Mouse (Mus musculus) adrenal gland, postnatal 14 days (tissue): ENCODE measurements at regions not wholly inside any gene's neighbourhood (a gene's known extent, or its start where the extent isn't known, plus 50 kb on each side); places are given as distances from the start of the nearest gene placed in this dataset.
A peak's percentile ranks its signal among the peaks of the same experiment; 100 is the strongest.

Experiments
- DNase-seq: peaks from one replicate; pipeline ENCODE4 v3.0.0; 2021; ENCODE audit warnings: mixed read lengths

GRCm38 (mm10) chr15:17715584-17715983 is 987.0 kb downstream of the Cdh9 start:
- DNase-seq, result no peak

DNA sequence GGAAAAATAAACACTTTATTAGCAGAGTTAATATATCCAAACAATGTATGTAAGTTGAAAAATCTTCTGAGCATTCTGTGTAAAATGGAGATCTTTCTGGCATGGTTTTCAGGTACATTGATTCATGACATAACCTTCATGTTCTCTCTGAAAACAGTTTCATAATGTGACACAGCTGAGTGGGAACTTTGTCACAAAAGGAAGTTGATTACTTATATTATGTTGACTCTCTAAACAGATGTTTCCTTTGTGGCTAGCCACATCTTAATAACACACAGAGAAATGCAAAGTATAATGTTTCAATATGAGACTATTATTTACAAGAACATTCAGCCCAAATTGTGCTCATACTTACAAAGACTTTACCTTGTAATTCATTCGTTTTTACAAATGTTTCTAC is 1002.1 kb downstream of the Cdh9 start:
- DNase-seq, result no peak

DNA sequence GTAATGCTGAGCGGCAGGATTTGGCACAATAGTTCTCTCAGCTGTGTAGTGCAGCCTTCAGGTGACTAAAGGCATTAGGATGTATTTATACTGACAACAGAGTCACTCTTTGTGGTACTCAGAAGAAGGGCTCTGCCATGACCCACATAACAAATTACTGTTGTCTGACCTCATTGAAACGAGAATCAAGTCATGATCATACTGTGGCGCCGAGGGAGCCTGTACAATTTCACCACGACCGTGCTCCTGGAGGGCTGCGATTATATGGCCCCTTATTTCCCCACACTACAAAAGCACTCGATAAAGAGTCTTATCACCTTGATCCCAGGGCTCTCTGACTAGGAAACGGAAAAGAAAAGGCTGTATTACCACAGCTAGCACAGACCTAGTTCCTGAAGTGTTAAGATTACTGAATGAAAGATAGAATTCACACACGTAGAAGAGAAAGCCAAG is 1041.7 kb downstream of the Cdh9 start:
- DNase-seq, result no peak

DNA sequence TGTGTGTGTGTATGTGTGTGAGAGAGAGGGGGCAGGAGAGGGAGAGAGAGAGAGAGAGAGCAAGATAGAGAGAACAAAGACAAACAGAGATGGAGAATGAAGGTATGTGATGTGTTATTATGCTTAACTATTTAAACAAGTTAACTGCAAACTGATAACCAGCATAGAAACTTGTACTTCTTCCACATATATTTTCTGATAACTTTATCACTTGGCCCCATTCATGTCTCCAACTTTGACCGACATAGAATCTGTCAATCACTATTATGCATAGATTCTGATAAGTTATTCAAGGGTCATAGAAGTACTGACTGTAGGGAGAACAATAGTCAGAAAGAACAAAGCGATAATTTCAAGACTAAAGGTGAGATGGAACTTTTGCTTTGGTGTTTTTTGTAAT is 1039.0 kb upstream of the Cdh10 start:
- DNase-seq, result no peak

DNA sequence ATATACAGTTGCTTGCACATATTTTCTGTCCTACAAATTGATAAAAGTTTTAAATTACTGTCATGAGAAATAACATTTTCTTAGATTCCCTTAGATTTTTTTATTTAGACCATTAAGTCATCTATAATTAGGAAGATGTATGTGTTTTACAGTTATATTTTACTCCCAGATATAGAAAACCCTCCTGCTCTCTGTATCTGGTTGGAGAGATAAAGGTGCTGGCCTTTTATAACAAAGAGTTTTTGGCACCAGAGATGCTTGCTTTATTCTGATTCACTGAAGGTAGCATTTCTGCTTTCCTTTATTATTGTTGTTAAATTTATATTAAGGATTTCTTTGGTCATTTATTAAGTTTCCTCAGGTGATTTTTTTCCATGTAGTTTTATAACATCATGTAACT is 1035.4 kb upstream of the Cdh10 start:
- DNase-seq, result no peak

DNA sequence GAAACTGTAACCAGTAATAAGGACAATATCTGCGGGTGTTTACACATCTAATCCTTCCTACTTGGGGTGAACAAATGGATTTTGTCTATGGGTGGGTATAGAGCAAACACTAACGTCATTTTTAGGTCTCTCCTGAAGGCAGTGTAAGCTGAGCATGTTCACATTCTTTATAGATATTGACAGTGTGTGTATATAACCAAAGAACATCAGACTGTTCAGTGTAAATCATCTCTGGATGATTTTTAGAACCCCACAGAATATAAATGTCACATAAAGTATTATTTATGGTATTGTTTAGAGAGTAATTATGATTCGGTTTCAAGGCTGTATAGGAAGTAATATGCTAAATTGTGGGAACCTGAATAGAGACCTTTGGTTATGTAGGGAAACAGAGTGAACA is 1021.2 kb upstream of the Cdh10 start:
- DNase-seq, result no peak

DNA sequence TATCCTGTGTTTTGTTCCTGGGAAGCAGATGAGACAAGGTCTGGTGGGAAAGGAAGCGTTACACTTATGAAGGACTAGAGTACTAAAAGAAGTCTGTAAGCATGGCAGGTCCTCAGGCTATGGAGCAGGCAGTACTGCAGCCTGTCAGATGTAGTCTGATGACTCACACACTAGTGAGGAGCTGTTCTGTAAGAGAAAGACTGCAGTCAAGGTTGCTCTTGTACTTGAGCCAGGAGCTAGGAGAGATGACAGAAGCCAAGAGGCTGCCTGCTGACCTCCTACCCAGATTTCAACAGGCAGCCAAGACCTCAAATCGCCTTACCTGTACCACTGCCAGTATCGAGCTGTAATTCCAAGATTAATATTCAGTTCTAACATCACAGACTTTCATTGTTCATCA is 1017.3 kb upstream of the Cdh10 start:
- peak; percentile 9 for DNase-seq

DNA sequence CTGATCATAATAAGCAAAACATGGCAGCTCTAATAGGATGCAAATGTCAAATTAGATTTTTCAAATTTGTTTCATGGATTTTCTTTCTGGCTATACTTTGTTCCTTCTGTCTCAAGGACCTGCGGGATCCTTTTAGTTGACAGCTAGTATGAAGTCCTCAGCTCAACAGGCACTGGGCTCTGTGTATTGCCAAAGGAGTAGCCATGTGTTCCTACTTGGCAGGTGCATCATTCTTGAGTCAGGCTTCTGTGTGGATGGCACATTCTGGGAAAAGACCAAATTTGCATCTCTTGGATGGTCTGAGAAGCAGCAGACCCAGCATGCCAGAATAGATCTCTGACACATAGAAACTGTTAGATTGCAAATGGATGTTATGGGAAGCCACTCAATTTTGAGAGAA is 1015.6 kb upstream of the Cdh10 start:
- DNase-seq, result no peak

GRCm38 (mm10) chr15:17830376-17830775 is 988.4 kb upstream of the Cdh10 start:
- no peak for DNase-seq

- DNase-seq, result no peak
Measured at GRCm38 (mm10) chr15:17831987-17832386, 986.8 kb upstream of the Cdh10 start.

DNA sequence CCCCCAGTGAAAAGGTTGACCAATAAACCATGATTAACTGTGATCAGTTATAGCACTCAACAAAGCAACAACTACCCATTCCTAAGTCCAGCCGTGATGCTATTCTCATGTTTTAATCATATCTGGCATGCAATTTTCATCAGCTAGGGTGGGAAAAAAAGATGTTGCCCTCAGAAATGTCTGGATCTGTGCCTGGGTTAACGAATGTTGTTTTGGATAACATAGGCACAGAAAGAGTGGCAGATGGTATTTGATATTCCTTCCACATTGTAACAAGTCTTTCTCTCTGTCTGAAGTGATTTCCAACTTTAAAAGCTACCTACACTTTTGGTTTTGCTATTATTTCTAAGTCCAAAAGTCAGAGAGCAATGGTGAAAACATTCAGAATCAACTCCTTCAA is 938.6 kb upstream of the Cdh10 start:
- no peak for DNase-seq

DNA sequence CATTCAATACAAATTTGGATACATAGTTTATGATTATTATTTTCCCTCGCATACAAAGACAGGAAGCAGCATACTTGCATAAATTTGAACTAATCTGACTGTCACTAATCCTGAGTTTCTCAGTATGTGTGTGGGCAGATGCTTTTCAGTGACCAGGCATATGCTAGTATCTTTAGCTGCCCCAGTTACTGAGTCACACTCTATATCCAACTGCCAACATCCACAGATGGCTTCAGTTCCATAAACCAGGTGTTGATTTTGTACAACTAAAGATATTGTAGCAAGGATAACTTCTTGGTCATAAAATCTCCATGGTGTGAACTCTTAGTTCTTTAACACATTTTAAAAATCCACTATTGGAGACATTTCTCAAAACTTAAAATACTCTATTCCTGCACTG is 929.4 kb upstream of the Cdh10 start:
- no peak for DNase-seq

DNA sequence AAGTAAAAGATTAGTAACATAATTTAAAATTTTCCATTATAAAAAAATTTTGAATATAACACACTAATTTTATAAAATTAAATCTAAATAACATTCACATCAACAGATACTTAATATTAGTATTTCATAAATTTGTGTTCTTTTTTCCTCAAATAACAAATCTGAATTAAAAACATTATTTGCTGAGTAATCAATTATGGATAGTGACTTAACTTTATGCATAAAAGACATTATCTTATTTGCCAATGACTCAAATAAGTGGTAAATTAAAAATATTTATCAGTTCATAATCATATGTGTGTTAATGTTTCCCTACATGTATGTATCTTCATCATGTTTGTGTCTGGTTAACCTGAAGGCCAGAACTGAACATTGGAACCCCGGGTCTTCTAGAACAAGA is 918.7 kb upstream of the Cdh10 start:
- DNase-seq, result no peak

GRCm38 (mm10) chr15:17912241-17912640 is 906.5 kb upstream of the Cdh10 start:
- no peak for DNase-seq

- no peak for DNase-seq
Measured at GRCm38 (mm10) chr15:17932573-17932972, 886.2 kb upstream of the Cdh10 start.

DNA sequence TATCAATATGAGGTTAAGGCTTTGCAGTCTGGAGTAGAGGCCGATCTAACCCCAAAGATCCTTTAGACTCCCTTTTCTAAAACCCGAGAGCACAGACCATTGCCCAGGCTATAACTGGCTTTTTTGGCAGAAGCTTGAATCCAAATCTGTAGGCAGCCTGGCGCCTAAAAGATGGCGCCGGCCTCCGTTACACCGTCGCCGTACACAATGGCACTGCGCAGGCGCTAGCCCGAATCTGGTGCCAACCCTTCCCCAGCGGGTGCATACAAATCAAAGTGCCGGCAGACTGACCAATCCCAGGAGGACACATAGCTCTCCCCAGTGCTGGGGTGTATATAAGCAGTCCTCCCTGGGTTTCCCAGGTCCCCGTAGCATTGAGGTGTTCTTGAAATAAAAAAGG is 884.9 kb upstream of the Cdh10 start:
- DNase-seq, result no peak

DNA sequence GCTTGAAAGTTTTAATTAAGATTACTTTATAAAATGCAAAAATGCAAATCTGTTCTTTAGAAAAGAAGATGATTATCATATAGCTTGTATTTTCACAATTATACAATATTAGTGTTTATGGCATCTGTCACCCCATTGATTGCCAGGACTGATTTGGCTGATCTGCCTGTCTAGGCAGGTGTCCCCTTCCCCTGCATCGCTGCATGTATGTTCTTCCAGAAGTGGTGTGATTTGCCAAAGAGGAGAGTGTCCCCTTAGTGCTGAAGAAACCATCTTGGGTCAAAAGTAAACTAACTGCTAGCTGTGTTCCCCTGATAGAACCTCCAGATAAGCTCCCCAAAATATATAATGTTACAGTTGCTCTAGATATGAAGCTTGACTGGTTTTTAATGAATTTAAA is 883.3 kb upstream of the Cdh10 start:
- no peak for DNase-seq

- DNase-seq, result no peak
Measured at GRCm38 (mm10) chr15:17962778-17963177, 856.0 kb upstream of the Cdh10 start.

DNA sequence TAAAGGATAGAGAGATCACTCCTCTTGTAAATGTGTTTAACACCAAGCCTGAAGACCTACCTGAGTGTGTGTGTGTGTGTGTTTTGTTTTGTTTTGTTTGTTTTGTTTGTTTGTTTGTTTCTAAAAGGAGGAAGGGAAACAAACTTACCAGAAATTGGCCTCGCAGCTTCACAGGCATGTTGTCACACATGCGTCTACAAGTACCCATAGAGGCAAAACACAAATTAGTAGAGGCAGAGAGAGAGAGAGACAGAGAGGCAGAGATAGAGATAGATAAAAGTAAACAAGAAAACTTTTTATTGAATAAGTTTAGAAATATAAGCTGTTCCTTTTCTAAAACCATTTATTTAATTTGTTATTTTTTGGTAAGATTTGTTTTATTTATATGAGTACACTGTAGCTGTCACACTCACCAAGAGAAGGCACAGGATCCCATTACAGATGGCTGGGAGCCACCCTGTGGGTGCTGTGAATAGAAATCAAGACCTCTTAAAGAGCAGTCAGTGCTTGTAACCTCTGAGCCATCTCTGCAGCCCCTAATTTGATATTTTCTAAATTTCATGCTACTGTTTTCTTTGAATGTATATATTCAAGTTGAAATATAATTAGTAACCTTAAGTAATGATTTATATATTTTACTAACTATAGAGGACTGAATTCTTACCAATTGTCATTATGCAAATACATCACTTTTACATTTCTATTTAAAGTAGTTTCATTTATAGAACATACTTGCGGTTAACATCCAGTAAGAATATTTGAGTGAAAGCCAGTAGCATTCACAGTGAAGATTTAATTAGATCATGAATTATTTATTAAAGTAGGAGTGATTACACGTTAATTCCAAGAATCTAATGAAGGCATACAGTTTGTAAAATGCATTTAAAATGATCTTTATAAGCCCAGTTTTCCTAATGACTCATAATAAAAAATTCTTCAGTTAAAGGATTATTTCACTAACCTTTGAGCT is 855.2 kb upstream of the Cdh10 start:
- DNase-seq, result no peak

GRCm38 (mm10) chr15:17987763-17988162 is 831.0 kb upstream of the Cdh10 start:
- no peak for DNase-seq

- DNase-seq, result no peak
Measured at GRCm38 (mm10) chr15:18032626-18033025, 786.1 kb upstream of the Cdh10 start.

DNA sequence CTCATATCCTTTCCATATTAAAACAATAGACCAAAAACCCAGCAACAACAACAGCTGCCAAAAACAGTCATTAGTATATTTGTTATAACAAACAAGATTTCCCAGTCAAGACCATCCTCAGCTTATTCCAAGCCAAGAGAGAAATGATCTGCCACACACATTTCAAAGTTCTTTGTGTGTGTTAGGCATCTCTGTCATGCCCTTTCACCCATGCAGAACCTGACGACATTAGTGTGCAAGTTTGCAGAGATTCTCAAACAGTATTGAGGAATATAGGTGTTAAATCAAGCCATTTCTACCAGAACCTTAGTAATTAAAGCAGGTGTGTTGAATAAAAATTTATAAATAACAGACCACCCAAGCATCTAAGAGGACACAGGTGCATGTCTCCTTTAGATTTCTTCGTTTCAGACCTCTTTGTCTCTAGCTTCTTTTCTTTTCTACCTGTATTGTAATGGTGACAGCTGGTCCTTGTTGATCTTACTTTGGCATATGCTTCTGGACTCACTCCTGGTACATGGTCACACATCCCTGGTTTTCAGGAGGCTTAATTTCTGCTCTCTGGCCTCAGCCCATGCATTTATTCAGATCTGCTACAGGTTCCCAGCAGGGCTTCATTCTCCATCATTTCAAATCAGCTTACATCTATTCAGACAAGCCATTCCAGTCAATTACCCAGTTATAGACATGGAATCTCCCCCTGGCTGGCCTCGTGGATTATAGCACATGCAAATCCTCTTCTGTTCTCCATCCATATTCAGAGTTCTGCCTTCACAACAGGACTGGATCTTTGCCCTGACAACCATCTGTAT is 766.3 kb upstream of the Cdh10 start:
- DNase-seq, result no peak

- DNase-seq, result no peak
Measured at GRCm38 (mm10) chr15:18065515-18065914, 753.2 kb upstream of the Cdh10 start.
